Mouse (Mus musculus) cerebellum, postnatal 10 days (tissue): ENCODE results near the gene Parp14.

Experiments
- DNase-seq, 2 experiments: peaks; one replicate each; pipeline ENCODE4 v3.0.0; 2021; ENCODE audit warnings: mixed read lengths in 2 of 2

Parp14 gene

GRCm38 (mm10) chr16:35784134-35784725 is 87.1 kb downstream of the Parp14 start:
- no peak for DNase-seq

- no peak for DNase-seq
Measured at GRCm38 (mm10) chr16:35783207-35783573, 88.2 kb downstream of the Parp14 start.
